ENCODE assay signal across 8 mouse cellular contexts in genomic region chr9:110044373-110044772, GRCm38 (mm10).
"Had no signal": no experiment of that assay in that cellular context is flagged by ENCODE, and none has a peak within 500 bp of the region (broad histone marks: within the 10 kb centered on the region; RNA-seq: fewer than 3 reads in every experiment).

No protein-coding gene starts in this region.

- DNase-seq: kidney, adult 18-20 months; kidney, postnatal 14 days; liver; liver, embryonic 13.5 days; liver, postnatal 0 days; retina, postnatal 1 day; thymus, adult 18-20 months; thymus, postnatal 14 days had no signal
